Mouse (Mus musculus) heart, postnatal 25 days (tissue): Measurements from ENCODE around the gene Gm49342. TPM values are rescaled to one million over a fixed set of nuclear protein-coding genes. Genes with fewer than 3 reads are reported as not detected.
"Not testable (repeated sequence)": the region's sequence is repeated elsewhere in the genome, so short reads cannot be mapped to it uniquely, and the experiment has no call there.

Source experiments
- DNase-seq: peaks from one replicate; pipeline ENCODE4 v3.0.0; 2022; ENCODE audit warnings: low spot score
- intact Hi-C: fragments of 180-260 bp; cut with DNase I; formaldehyde crosslinking; loops from one replicate; pipeline ENCODE4 v1.15.1; 2025
- total RNA-seq, 2 experiments: library from RNA; stranded (reverse); gene quantifications; 2 replicates each; pipeline ENCODE4 v1.2.3; 2021

The Gm49342 gene
- total RNA-seq, 2 experiments from 2014 or later = 12.6 TPM

DNA sequence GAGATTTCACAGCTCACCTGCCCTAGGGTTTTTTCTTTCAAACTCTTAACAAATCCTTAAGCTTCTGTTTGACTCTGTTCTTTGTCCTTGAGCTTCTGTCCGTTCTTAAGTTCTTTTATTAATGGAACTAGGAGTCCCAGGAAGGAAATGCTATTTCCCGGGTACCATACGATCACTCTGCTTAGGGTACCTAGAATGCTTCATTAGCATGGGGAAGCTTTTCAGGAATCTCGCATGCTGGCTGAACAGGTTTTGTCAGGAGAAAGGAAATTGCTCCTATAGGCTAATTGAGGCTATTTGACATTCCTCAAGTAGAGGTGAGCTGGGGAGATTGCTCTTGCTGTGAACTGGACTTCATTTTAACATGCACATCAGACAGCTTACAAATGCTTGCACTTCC lies 29.4 kb downstream of the Gm49342 start:
- intact Hi-C loops = loop anchor here (5.0 kb wide), 1 partner anchor 34 kb away; the partner anchor contains the start of gene Rnase10
- no peak for DNase-seq

DNA sequence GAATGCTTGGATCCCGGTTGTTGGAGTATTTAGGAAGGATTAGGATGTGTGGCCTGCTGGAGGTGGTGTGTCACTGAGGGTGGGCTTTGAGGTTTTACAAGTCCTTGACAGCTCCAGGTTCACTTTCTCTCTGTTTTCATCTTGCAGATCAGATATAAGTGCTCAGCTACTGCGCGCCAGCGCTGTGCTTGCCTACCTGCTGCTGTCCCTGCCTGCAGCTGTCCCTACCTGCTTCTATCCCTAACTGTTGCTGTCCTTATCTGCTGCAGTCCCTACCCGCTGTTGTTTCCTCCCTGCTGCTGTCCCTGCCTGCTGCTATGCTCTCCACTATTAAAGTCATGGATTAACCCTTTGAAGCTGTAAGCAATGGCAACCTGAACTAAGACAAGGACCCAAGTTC lies 30.7 kb downstream of the Gm49342 start:
- intact Hi-C loops = loop anchor here (5.0 kb wide), 2 partner anchors 43 to 52 kb away; partner anchors contain the start of genes Pip4p1 and Pnp
- no peak for DNase-seq

DNA sequence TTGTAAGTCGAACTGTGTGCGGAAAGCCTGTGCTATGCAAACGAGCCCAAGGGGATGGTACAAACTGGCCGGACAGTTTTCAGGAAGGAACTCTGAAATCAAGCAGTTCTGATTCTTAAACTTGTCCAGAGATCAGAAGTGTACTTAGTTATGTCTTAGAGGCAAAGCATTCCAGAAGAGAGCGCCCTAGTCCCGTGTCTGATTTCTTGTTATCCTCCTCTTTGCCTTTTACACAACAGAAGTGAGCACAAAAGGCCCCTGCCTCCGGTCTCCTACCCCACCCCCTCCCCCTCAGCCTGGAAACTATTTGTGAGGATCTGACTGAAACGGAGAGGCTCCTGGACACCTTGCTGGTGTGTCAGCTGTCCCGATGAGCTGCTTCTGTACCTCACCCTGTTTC lies 32.4 kb downstream of the Gm49342 start:
- no peak for DNase-seq
- intact Hi-C loops = loop anchor here (1.0 to 5.0 kb wide), 3 partner anchors 44 to 87 kb away; partner anchors contain the start of genes Pip4p1 and Pnp

DNA sequence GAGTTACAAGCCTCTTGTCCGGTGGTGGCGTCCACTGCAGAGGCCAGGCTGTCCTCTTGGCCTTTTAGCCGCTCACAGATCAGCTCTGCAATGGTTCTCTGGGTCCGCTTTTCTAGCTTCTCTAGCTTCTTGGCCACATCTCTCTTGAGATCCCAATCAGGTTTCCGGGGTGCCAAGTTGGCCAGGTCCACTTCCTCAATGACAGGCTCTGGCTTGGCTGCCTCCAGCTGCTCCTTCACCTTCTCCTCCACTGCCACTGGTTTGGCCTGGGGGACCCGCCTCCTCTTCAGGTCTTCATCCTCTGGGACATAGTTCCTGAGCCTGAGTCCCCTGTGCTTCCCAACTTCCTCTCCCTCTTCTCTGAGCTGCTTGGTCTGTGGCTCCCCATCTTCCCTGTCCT lies 34.1 kb downstream of the Gm49342 start:
- DNase-seq = not testable (repeated sequence)
- intact Hi-C loops = loop anchor here (5.0 kb wide), 2 partner anchors 46 to 49 kb away; partner anchors contain the start of genes Pip4p1 and Pnp

DNA sequence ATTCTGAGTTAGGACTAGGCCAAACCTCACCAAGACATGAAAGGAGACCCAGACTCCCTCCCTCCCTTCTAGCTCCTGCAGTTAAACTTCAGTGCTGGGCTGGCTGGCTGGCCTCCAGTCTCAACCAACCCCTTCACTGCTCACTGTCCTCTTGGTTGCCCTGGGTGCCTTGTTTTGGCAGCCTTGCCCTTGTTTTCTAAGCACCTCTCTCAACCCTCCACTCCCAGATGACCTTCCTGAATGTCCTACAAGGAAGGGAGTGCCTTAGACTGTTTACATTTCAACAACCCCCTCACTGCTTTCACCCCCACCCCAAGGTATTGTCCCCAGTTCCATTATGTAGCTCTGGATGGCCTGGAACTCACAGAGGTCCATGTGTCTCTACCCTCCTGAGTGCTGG lies 35.3 kb downstream of the Gm49342 start:
- no peak for DNase-seq
- intact Hi-C loops = loop anchor here (5.0 kb wide), 2 partner anchors 47 to 48 kb away; partner anchors contain the start of genes Pip4p1 and Pnp

DNA sequence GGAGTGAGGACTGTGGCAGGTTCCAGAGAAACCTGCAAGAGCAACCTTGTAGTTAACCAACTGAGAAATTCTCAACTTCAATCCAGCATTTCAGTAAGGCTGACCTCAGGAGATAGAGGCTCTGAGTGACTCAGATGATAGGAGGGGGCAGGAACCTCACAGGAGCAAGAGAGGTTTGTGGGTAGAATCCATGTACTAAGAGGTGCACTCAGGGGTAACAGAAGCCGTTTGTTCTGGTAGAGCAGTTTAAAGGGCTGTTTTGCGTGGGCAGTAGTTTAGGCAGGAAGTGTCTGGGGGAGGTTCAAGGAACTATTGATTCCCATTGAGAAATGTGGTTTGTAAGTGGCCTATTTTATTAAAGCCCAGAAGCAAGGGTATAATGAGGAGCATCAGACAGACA lies 36.9 kb downstream of the Gm49342 start:
- intact Hi-C loops = no loop called here
- DNase-seq = no peak

DNA sequence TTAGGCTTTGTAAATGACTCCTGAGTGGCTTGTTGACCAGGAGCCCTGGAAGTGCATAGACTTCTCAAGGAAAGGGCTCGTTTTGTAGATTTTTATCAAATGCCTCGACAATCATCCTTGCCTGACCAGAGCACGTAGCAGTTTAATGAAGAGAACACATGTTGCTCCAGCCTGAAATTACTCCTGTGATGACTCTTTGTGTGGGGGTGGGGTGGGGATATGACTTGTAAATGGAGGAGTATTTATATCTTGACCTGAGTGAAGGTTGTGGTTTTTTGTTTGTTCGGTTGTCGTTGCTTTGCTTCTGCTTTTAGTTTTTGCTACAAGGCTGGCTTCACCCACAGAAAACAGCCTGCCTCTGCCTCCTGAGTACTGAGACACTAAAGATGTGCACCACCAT lies 37.5 kb downstream of the Gm49342 start:
- no peak for DNase-seq
- intact Hi-C loops = loop anchor here (2.0 kb wide), 1 partner anchor 15 kb away; no protein-coding TSS in a partner anchor

DNA sequence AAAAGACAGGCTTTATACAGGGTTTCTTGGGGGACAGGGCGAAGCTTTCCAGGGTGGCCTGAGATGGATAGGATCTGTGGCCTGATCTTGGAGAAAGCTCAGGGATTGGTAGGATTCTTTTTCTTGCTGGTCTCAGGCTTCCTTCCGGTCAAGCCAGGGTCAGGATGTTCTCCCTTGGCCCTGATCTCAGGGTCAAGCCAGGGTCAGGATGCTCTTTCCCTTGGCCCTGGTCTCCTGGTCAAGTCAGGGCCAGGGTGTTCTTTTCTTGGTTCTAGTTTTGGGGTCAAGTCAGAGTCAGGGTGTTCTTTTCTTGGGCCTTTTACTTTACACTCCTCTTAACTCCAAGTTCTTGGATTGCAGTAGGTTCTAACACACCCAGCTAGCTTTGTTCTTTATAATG lies 43.4 kb downstream of the Gm49342 start:
- DNase-seq = no peak
- intact Hi-C loops = no loop called here

DNA sequence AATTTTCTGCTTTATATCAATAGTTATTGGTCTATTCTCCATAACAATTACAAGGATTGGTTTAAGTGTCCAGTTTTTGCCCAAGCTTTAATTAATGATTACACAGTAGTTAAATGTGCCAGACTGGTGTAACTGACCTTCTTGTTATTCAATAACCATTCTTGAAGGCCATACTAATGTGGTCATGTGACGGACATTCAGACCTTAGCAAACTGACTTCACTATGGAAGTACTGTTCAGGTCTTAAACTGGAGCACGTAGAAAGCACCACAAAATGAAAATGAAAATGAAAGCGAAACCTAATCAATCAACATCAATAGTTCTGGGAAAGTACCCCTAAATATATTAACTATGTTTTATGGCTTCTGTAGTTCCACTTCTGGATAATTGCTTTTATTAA lies 46.7 kb downstream of the Gm49342 start:
- intact Hi-C loops = no loop called here
- no peak for DNase-seq

DNA sequence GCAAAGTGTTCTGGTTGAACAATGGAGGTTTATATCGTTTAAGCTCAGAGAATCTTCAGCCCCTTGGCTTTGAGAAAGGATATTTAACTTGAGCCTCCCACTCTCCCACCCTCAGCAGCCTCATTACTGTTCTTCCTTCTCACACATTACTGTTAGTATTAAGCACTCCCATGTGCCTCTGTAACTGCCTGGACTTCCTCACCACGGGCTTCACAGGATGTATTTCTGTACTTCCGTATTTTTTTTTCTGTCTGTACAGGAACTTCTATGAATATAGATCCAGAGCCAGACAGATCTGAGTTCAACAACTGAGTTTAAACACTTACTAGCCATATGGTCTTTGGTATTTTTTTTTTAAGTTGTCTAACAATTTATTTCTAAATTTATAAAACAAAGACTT lies 52.8 kb downstream of the Gm49342 start:
- intact Hi-C loops = loop anchor here (2.0 kb wide), 1 partner anchor 14 kb away; no protein-coding TSS in a partner anchor
- DNase-seq = no peak

DNA sequence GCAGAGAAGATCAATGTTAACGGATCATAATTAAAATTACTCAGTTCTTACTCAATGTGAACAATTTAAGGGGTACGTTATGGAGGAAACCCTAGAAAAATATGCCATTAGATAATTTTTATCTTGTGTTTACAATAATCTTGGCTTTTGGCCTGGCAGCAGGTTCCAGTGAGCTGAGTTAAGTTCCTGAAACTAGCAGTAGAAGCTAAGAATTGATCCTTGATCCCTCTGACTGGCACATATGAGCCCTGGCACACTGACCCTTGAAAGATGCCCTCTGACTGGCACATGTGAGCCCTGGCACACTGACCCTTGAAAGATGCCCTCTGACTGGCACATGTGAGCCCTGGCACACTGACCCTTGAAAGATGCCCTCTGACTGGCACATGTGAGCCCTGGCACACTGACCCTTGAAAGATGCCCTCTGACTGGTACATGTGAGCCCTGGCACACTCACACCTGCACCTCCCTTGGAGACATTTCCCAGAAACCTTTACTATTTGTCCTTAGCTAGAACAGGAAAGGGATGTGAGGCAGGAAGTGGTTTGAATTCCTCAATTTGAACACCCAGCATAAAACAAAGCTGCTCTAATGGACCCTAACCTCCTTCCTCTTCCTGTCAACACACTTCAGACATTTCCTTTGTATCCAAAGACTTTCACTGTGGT lies 53.8 kb downstream of the Gm49342 start:
- no peak for DNase-seq
- intact Hi-C loops = loop anchor here (2.0 kb wide), 1 partner anchor 15 kb away; no protein-coding TSS in a partner anchor

DNA sequence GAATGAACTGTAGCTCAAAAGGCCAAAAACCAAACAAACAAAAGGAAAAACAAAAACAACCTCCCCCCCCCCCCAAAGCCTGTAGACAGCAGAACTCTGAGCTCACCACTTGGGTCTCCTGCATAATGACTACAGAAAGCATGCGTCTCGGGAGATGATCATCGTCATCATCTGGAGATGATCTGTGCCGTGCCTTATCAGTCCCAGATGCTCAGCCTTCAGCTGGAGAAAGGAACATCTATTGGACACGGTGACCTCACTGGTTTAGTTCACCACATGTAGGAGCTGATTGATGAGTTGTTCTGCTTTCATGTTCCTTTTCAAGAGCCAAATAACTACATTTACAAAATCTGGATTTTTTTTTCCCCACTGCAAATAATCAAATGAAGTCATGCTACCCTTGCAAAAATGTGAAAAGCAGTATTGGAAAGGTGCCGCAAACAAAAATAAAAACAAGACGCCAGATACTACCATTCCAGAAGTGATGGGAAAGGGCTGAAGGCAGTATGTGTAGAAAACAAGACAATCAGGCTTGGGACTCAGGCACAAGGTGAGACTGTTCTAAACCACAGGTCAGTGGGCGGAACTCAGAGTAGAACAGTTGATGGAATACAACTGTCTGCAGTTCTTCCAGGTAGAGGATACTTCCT lies 63.0 kb downstream of the Gm49342 start, which contains the start of gene Rnase10:
Rnase10 (plus strand) TSS at position 600 of the 650 bp plus-strand sequence.
- intact Hi-C loops = loop anchor here (5.0 kb wide), 1 partner anchor 35 kb away; no protein-coding TSS in a partner anchor
- DNase-seq = no peak

DNA sequence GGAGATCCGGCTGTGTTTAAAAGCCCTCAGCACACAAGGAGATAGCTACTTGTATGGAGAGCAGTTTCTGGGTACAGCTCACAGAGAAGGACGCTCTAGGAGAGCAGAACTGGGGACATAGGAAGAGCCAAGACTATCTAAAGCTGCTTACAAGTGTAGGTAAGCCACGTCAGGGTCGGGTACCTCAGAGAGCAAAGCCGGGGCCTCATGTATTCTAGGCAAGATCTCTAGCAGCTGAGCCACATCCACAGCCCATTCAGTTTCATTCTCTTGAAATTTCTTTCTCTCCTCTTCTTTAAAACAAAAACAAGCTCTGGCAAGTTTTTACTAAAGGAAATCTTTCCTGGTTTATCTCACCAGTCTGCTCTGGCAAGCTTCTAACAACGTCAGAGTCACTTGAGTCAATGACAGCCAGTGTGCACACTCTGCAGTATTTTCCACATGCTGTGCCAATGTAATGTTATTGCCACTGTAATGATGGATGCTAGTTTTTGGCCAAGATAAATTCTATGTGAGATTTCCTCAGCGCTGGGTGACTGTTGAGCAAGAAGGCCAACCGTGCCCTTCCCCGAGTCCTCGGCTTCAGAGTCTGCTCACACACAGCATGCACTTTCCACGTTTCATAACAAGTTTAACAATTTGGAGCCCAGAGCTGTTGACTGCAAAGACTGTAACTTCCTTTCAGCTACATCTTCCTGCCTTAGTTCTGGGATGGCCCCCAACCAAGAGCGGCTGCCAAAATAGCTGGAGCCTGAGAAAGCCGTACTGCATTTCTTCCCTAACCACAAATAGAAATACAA lies 63.8 kb downstream of the Gm49342 start:
- intact Hi-C loops = loop anchor here (5.0 kb wide), 1 partner anchor 36 kb away; no protein-coding TSS in a partner anchor
- DNase-seq = peak; percentile 76

DNA sequence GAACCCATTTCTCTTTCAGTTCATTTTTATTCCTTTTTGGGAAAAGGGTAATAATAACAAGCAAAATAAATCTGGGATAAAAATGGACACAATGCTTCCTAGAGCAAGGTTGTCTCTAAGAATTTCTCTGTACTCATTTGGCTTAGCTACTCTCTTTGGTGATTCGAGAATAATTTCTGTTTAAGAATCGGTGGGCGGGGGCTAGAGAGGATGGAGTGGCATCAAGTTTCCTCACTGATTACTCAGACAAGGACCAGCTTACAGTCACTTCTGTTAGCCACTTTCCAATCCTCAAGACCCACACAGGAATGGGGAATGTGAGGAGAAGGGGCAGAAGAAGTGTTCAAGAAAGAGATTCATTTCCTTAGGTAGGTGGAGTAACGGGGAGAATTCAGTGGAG lies 64.5 kb downstream of the Gm49342 start:
- DNase-seq = no peak
- intact Hi-C loops = loop anchor here (5.0 kb wide), 1 partner anchor 36 kb away; no protein-coding TSS in a partner anchor

DNA sequence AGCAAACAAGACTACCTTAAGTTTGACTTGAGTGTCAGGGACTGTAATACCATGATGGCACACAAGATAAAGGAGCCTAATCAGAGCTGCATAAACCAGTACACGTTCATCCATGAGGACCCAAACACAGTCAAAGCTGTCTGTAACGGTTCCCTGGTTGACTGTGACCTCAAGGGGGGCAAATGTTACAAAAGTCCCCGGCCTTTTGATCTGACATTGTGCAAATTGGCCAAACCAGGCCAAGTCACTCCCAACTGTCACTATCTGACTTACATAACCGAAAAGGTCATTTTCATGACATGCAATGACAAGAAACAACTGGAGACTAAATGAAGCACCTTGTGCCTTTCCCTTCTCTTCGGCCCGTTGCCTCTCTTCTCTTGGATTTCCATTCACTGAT lies 65.3 kb downstream of the Gm49342 start:
- intact Hi-C loops = loop anchor here (5.0 kb wide), 1 partner anchor 37 kb away; no protein-coding TSS in a partner anchor
- DNase-seq = no peak

Other genes with a start within 250 kb of the Gm49342 start
- gene Olfr748, start 237.1 kb upstream of the Gm49342 start, total RNA-seq = not detected
- gene Olfr749, start 199.4 kb upstream of the Gm49342 start, total RNA-seq = not detected
- gene Ttc5, start 159.0 kb upstream of the Gm49342 start, total RNA-seq = 10 to 100 TPM; 16.2 to 17.0 TPM
- under 1 TPM in 1 of 2 experiments, not detected in 1; 0.39 TPM for gene Ccnb1ip1, start 136.8 kb upstream of the Gm49342 start, total RNA-seq
- 10 to 100 TPM; 13.4 to 16.0 TPM for gene Parp2, start 136.7 kb upstream of the Gm49342 start, total RNA-seq
- 10 to 100 TPM in 1 of 2 experiments, 1 to 10 TPM in 1; 9.3 to 10.2 TPM for gene Tep1, start 74.0 kb upstream of the Gm49342 start, total RNA-seq
- 10 to 100 TPM; 21.5 to 32.5 TPM for gene Klhl33, start 47.0 kb upstream of the Gm49342 start, total RNA-seq
- 10 to 100 TPM; 66.1 to 70.3 TPM for gene Osgep, start 19.6 kb upstream of the Gm49342 start, total RNA-seq
- 10 to 100 TPM; 22.6 to 23.2 TPM for gene Apex1, start 19.5 kb upstream of the Gm49342 start, total RNA-seq
- 10 to 100 TPM; 21.1 to 23.6 TPM for gene Pip4p1, start 13.7 kb upstream of the Gm49342 start, total RNA-seq
- 10 to 100 TPM; 12.2 to 13.5 TPM for gene Pnp, start 13.4 kb upstream of the Gm49342 start, total RNA-seq
- gene Pnp2, start 11.5 kb downstream of the Gm49342 start, total RNA-seq = under 1 TPM; 0.61 to 0.75 TPM
- gene Rnase10, start 63.2 kb downstream of the Gm49342 start, total RNA-seq = under 1 TPM in 1 of 2 experiments, not detected in 1; 0.39 TPM
- gene Rnase9, start 97.4 kb downstream of the Gm49342 start, total RNA-seq = not detected
- not detected for gene Rnase11, start 105.6 kb downstream of the Gm49342 start, total RNA-seq
- not detected for gene Rnase12, start 113.1 kb downstream of the Gm49342 start, total RNA-seq
- not detected for gene Olfr750, start 129.9 kb downstream of the Gm49342 start, total RNA-seq
- 10 to 100 TPM; 50.0 to 53.8 TPM for gene Rnase4, start 146.6 kb downstream of the Gm49342 start, total RNA-seq
- gene Ang, start 146.6 kb downstream of the Gm49342 start, total RNA-seq = 1 to 10 TPM; 6.2 to 7.7 TPM
- gene Eddm3b, start 169.9 kb downstream of the Gm49342 start, total RNA-seq = not detected
- gene Rnase6, start 179.4 kb downstream of the Gm49342 start, total RNA-seq = under 1 TPM in 1 of 2 experiments, not detected in 1; 0.73 TPM
- under 1 TPM; 0.52 to 0.53 TPM for gene Rnase1, start 202.3 kb downstream of the Gm49342 start, total RNA-seq
- not detected for gene Rnase2b, start 217.7 kb downstream of the Gm49342 start, total RNA-seq